Mouse (Mus musculus) R1 (cell line): ENCODE results near the gene Habp4.

ENCODE experiments used
- DNase-seq: peaks from one replicate; pipeline ENCODE4 v3.0.0-alpha.2; 2018; ENCODE audit warnings: low read depth, low spot score

Gene Habp4

DNA sequence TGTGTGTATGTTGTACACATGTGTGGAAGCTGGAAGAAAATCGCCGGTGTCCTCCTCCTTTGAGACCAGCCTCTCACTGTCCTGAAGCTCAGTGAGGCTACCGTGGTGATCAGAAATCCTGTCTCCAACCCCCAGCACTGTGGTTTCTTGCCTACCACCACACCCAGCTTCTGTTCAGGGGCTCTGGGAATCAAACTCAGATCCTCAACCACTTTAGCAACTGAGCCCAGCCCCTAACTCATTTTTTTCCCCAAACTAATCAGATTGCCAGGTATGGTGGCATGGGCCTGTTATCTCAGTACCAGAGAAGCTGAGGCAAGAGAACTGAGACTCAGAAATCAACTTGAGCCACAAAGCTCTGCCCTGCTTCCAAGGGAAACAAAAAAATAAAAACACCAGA is 74.2 kb downstream of the Habp4 start:
- no peak for DNase-seq
